Mouse (Mus musculus) hindbrain, embryonic 11.5 days (tissue): ENCODE measurements around the gene Elavl2. TPM values are rescaled to one million over a fixed set of nuclear protein-coding genes. Genes with fewer than 3 reads are reported as not detected.

Experiments
- ATAC-seq: fragments of 200-750 bp; cut with Nextera tagmentation; 2 replicates; pipeline ENCODE4 v1.8.0; 2017; ENCODE audit warnings: mild to moderate bottlenecking, moderate TSS enrichment, moderate library complexity; ENCODE audit not compliant: low FRiP score
- DNase-seq: peaks from one replicate; pipeline ENCODE4 v3.0.0-alpha.2; 2015; ENCODE audit warnings: low spot score
- H3K27ac ChIP-seq: fragments of 300-500 bp; sonication (generic); 2 replicates; pipeline ENCODE4 v1.5.1; 2014; ENCODE audit warnings: mild to moderate bottlenecking, low read depth, low read length
- H3K27me3 ChIP-seq: fragments of 300-500 bp; sonication (generic); 2 replicates; pipeline ENCODE4 v1.6.1; 2014; ENCODE audit warnings: mild to moderate bottlenecking, low read length, moderate library complexity, mixed read lengths; ENCODE audit not compliant: control insufficient read depth, insufficient read depth
- H3K36me3 ChIP-seq: fragments of 300-500 bp; sonication (generic); 2 replicates; pipeline ENCODE4 v1.6.1; 2014; ENCODE audit warnings: mild to moderate bottlenecking, low read length, moderate library complexity, mixed read lengths; ENCODE audit not compliant: control insufficient read depth, insufficient read depth
- H3K4me1 ChIP-seq: fragments of 300-500 bp; sonication (generic); replicated peaks from 2 replicates; pipeline ENCODE4 v1.6.1; 2014; ENCODE audit warnings: low read length, mixed read lengths; ENCODE audit not compliant: control insufficient read depth, insufficient read depth
- H3K4me2 ChIP-seq: fragments of 300-500 bp; sonication (generic); replicated peaks from 2 replicates; pipeline ENCODE4 v1.6.1; 2014; ENCODE audit warnings: mild to moderate bottlenecking, low read depth, low read length
- H3K4me3 ChIP-seq: fragments of 300-500 bp; sonication (generic); 2 replicates; pipeline ENCODE4 v1.5.1; 2014; ENCODE audit warnings: low read depth, low read length
- H3K9ac ChIP-seq: fragments of 300-500 bp; sonication (generic); 2 replicates; pipeline ENCODE4 v1.6.1; 2014; ENCODE audit warnings: low read depth, low read length
- H3K9me3 ChIP-seq: fragments of 300-500 bp; sonication (generic); 2 replicates; pipeline ENCODE4 v1.6.1; 2016; ENCODE audit warnings: low read length; ENCODE audit not compliant: control insufficient read depth
- WGBS: fragments of 180-500 bp; shearing (Covaris S2); extraction: QIAGEN DNeasy Blood & Tissue Kit; methylation state at CpG from one replicate; pipeline ENCODE4 v1.1.7; 2014; 5-methylcytosine and 5-hydroxymethylcytosine counted together
- polyA plus RNA-seq: library from polyadenylated mRNA; unstranded; fragments of >200 nt; fragmentation: Nextera tagmentation; extraction: Ambion mirVana; gene quantifications from 2 replicates; pipeline ENCODE4 v1.2.1, GENCODE M21; 2014

Gene Elavl2
- polyA plus RNA-seq, 1 experiment from 2014 or later, result 103 TPM

DNA sequence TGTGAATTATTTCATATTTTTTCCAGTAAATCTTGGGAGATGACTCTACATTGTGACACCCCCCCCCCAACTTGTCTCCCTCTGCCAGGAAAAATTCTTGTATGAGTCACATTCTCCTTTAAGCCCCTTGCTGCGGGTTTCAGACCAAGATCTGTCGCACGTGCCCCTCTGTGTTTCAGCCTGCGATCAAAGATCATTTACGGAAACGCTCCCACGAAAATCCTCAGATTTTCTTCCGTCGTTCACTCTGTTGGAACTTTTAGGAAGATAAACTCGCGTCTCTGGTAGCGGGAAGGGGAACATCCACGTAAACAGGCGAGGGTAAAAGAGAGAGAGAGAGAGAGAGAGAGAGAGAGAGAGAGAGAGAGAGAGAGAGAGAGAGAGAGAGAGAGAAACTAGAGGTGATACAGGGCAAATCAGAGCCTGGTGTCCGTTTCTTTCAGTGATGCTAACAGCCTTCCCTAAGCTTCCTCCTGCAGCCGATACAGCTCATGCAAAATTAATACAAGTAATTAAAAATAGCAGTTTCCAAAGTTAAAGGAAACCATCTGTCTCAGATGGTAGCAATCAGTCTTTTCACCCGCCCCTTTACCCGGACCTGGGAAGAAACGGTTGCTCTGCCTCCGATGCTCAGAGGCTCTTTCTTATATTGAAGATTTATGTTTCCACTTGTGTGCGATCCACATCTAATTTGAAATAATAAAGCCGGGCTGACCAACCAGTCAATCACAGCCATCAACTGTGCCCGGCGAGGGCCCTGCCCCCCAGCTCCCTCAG is 20.1 kb downstream of the Elavl2 start:
- WGBS, result 1% methylated on average over 24 of the region's 24 CpGs
- no peaks in the 10 kb centered on the region for H3K36me3 ChIP-seq
- H3K9ac ChIP-seq, result peak overlapping the region; percentile 46; the same call in 1 of the 2 replicates
- H3K27ac ChIP-seq, result peak overlapping the region; percentile 70
- H3K27me3 ChIP-seq, result no peaks in the 10 kb centered on the region
- peak overlapping the region; percentile 54 for H3K4me2 ChIP-seq
- H3K9me3 ChIP-seq, result no peaks in the 10 kb centered on the region
- peak overlapping the region; percentile 31 for H3K4me3 ChIP-seq
- DNase-seq (no peak), ATAC-seq (no peak; the same call in 1 of the 2 replicates)
- H3K4me1 ChIP-seq, result no peaks in the 10 kb centered on the region

DNA sequence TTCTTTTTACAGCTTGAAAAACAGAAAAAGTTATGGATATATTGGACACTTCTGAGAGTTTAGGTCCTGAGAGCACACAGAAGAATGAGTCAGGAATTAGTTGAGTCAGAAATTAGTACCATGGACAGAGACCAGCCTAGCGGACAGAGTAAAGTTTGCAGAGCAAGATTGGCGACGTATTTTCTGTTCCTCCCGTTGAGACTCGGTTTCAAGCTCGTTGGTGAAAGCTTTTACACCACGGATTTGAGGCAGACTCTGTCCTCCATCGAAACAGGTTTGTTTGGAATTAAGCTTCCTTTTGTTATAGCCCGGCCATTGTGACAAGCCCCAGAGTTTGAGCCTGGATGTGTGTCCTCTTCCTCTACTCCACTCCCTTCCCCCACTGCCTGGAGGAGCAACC is 21.0 kb downstream of the Elavl2 start:
- Histone ChIP-seq H3K9ac (no peak overlapping the region), H3K4me1 (no peaks in the 10 kb centered on the region), H3K36me3 (no peaks in the 10 kb centered on the region), H3K27me3 (no peaks in the 10 kb centered on the region), H3K4me3 (no peak overlapping the region), H3K4me2 (no peak overlapping the region), H3K27ac (no peak overlapping the region), H3K9me3 (no peaks in the 10 kb centered on the region)
- no peak for ATAC-seq
- WGBS, result 3% methylated on average over 9 of the region's 9 CpGs
- peak; percentile 53 for DNase-seq

DNA sequence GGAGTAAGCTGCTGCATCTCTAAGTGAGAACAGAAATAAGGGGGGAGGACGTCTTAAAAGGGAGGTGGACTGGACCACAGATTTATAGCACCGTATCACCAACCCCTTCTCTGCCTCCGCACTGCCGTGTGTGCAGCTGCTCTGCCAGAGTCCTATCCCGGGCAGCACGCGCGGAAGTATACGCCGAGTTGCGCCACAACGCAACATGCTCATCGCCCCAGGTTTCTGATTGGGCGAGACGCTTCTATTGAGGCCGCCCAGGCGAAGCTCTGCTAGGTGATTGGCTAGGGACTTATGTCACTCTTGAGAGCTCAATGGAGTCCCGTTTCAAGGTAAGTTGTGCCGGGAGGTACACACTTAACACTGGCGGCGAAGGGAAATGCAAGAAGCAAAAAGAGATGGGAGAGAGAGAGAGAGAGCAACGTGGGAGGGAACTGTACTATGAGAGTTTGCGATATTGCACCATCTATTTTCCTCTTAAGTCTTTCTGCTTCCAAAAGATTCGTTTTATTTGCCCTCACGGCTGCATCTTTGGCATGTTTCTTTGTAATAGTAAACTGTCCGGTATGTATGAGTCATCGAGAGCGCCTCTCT is 24.2 kb downstream of the Elavl2 start:
- under 1% methylated on average over 28 of the region's 28 CpGs for WGBS
- Histone ChIP-seq H3K9ac (peak overlapping the region; percentile 82), H3K4me3 (peak overlapping the region; percentile 76), H3K4me2 (peak overlapping the region; percentile 99), H3K4me1 (no peaks in the 10 kb centered on the region; the same call in 1 of the 2 replicates), H3K36me3 (no peaks in the 10 kb centered on the region), H3K9me3 (no peaks in the 10 kb centered on the region), H3K27ac (peak overlapping the region; percentile 5; the same call in 1 of the 2 replicates), H3K27me3 (peaks cover 8% of the 10 kb centered on the region; the same call in 1 of the 2 replicates)
- ATAC-seq (peak; percentile 90), DNase-seq (peak; percentile 95)

DNA sequence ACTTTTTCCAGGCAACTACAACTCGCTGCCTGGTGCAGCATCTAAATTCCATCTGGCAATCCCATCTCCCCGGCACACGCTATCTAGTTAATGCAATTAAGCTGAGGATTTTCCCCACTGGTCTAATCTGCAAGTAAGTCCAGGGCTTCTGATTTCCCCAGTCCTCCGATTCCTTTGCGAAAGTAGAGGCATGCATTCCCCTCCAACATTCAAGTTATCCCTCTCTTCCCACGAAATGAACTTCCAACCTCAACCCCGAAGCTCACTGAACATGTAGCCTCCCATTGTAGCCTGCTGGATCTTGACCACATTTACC is 25.3 kb downstream of the Elavl2 start:
- Histone ChIP-seq H3K27ac (peak overlapping the region; percentile 83), H3K9ac (peak overlapping the region; percentile 82), H3K4me1 (peaks cover 2% of the 10 kb centered on the region; the same call in 1 of the 2 replicates), H3K4me2 (peak overlapping the region; percentile 99), H3K9me3 (no peaks in the 10 kb centered on the region), H3K4me3 (peak overlapping the region; percentile 76), H3K36me3 (no peaks in the 10 kb centered on the region), H3K27me3 (peaks cover 8% of the 10 kb centered on the region; the same call in 1 of the 2 replicates)
- ATAC-seq (no peak), DNase-seq (peak; percentile 61)
- 0% methylated on average over 7 of the region's 7 CpGs for WGBS

DNA sequence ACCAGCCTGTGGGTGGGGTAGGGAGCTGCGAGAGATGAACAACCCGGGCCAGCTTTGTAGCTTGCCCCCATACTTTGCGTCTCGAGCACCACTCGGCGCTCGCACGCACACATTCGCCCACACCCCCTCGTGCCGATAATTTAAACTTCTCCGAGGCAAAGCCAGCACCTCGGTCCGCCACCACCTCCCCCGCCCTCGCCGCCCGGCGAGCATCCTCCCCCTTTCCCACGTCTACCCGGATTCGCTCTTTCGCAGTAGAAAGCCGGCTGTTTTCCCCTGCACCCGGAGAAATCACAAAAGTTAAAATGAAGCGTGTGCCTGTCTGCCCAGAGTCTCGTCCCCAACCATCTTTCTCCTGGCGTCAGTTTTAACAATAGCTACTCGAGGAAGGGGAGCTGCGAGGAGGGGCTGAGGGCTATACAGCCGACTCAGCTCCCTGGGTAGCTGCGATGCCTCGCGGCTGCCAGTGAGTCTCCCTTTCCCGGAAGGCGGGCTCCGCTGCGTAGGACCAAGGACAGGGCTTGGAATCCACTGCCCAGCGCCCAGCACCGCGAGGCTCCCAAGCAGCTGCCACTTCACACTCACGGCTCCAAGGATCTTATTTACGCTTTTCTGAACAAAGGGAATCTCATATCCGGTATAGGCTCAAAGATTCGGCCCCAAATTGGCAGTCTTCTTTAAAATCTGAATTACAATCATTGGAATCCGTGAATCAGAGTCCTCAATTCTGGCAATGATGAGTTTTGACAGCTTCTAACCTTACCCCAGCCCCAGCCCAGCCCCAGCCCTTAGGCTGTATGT is 25.8 kb downstream of the Elavl2 start:
- peak overlapping the region; percentile 82 for H3K9ac ChIP-seq
- peak overlapping the region; percentile 83 for H3K27ac ChIP-seq
- H3K36me3 ChIP-seq, result no peaks in the 10 kb centered on the region
- peak overlapping the region; percentile 76 for H3K4me3 ChIP-seq
- H3K27me3 ChIP-seq, result peaks cover 8% of the 10 kb centered on the region; the same call in 1 of the 2 replicates
- no peaks in the 10 kb centered on the region for H3K9me3 ChIP-seq
- peak; percentile 44 for ATAC-seq
- under 1% methylated on average over 46 of the region's 46 CpGs for WGBS
- H3K4me2 ChIP-seq, result peak overlapping the region; percentile 99
- DNase-seq, result peak; percentile 71
- peaks cover 2% of the 10 kb centered on the region; the same call in 1 of the 2 replicates for H3K4me1 ChIP-seq

DNA sequence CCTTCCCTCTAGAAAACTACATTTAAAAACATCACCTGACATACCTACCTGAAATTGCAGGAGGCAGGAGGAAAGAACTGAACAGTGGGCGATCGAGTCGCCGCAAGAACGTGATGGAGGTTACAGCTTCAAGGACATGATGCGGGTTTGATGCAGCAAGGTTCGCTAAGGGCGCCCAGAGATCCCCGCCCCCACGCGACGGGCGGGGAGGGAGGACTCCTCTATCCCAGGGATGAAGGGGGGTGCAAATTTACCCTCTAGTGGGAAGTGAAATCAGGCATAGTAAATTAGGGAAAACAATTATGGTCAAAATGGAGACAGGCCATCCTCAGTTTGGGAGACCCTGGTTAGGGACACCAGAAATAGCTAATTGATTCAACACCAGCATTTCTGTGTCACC is 27.7 kb downstream of the Elavl2 start:
- no peaks in the 10 kb centered on the region for H3K9me3 ChIP-seq
- DNase-seq, result peak; percentile 34
- H3K27ac ChIP-seq, result no peak overlapping the region
- no peak overlapping the region for H3K9ac ChIP-seq
- H3K4me2 ChIP-seq, result peak overlapping the region; percentile 99
- H3K4me1 ChIP-seq, result peaks cover 2% of the 10 kb centered on the region; the same call in 1 of the 2 replicates
- no peak for ATAC-seq
- peaks cover 8% of the 10 kb centered on the region; the same call in 1 of the 2 replicates for H3K27me3 ChIP-seq
- H3K4me3 ChIP-seq, result peak overlapping the region; percentile 76
- WGBS, result 4% methylated on average over 13 of the region's 13 CpGs
- H3K36me3 ChIP-seq, result no peaks in the 10 kb centered on the region

DNA sequence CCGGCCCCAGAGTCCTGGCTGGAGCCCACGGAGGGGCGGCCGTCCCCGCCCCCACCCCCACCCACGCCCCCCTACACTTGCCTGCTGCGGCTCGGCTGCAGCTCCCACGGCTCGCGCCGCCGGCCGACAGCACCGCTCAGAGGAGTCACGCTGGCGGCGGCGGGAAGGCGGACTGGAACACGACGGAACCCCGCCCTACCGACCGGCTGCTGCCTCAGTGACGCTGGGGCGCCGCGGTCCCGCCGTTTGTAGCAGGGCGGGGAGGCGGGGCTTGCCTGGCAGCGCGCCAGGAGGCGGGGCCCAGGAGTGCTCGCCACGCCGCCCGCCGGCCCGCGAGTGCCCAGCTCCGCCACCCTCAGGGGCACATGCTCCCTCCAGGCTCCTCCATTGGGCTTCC is 28.8 kb downstream of the Elavl2 start:
- ATAC-seq, result peak; percentile 63
- Histone ChIP-seq H3K9me3 (no peaks in the 10 kb centered on the region), H3K27me3 (peaks cover 8% of the 10 kb centered on the region; the same call in 1 of the 2 replicates)

DNA sequence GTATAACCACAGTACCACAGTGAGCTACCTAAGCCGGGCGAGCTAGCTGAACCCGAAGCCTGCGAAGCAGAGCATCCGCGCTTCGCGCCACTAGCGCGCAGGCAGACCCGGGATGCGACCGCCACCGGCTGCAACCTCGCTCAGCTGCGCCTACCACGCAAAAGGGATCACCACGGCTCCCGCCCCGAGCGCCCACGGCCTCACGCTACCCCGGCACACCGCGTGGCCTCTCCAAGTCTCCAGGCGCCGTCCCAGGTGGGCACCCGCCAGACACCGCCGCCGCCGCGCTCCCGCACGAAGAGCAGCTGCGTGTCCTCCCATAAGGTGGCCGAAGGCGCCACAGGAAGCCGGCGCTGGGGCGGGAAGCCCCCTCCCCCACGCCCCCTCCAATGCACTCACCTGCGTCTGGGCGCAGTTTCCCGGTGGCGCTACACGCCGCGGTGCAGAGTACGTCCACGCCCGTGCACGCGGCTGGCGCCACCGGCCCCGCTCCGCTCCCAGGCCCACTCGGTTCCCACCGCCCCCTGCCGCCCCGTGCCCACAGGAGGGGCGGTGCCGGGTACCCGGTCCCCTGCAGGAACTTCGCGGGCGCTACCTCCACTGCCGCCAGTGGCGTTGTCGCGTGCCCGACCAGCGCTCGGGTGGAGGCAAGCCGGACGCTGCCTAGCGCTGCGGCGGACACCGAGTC is 29.3 kb downstream of the Elavl2 start:
- under 1% methylated on average over 47 of the region's 82 CpGs for WGBS
- Histone ChIP-seq H3K4me2 (peak overlapping the region; percentile 99), H3K9ac (peak overlapping the region; percentile 76), H3K27ac (peak overlapping the region; percentile 62), H3K4me1 (peaks cover 2% of the 10 kb centered on the region; the same call in 1 of the 2 replicates), H3K36me3 (no peaks in the 10 kb centered on the region), H3K27me3 (peaks cover 8% of the 10 kb centered on the region; the same call in 1 of the 2 replicates), H3K9me3 (no peaks in the 10 kb centered on the region), H3K4me3 (peak overlapping the region; percentile 76)
- DNase-seq (peak; percentile 56), ATAC-seq (peak; percentile 43)

More for the DNA sequence above, 28.8 kb downstream of the Elavl2 start:
- Histone ChIP-seq H3K4me3 (peak overlapping the region; percentile 76), H3K4me2 (peak overlapping the region; percentile 99), H3K9ac (peak overlapping the region; percentile 76), H3K27ac (peak overlapping the region; percentile 62), H3K4me1 (peaks cover 2% of the 10 kb centered on the region; the same call in 1 of the 2 replicates), H3K36me3 (no peaks in the 10 kb centered on the region)
- peak; percentile 90 for DNase-seq
- 0% methylated on average over 35 of the region's 44 CpGs for WGBS
